Mouse (Mus musculus) limb, embryonic 13.5 days (tissue): ENCODE data around the gene Srrm1. TPM values are rescaled to one million over a fixed set of nuclear protein-coding genes. Genes with fewer than 3 reads are reported as not detected.
"Not testable (repeated sequence)": the region's sequence is repeated elsewhere in the genome, so short reads cannot be mapped to it uniquely, and the experiment has no call there.

Source experiments
- ATAC-seq: fragments of 200-750 bp; cut with Nextera tagmentation; 2 replicates; pipeline ENCODE4 v1.8.0; 2017; ENCODE audit warnings: low read depth, moderate number of reproducible peaks, moderate TSS enrichment; ENCODE audit not compliant: low FRiP score
- H3K27ac ChIP-seq: fragments of 300-500 bp; sonication (generic); 2 replicates; pipeline ENCODE4 v1.5.1; 2015; ENCODE audit warnings: inconsistent platforms, mild to moderate bottlenecking, moderate library complexity
- H3K27me3 ChIP-seq: fragments of 300-500 bp; sonication (generic); 2 replicates; pipeline ENCODE4 v1.6.1; 2015; ENCODE audit warnings: mild to moderate bottlenecking, inconsistent platforms
- H3K36me3 ChIP-seq: fragments of 300-500 bp; sonication (generic); 2 replicates; pipeline ENCODE4 v1.6.1; 2015; ENCODE audit warnings: inconsistent platforms, mild to moderate bottlenecking, moderate library complexity
- H3K4me1 ChIP-seq: fragments of 300-500 bp; sonication (generic); 2 replicates; pipeline ENCODE4 v1.6.1; 2015; ENCODE audit warnings: inconsistent platforms
- H3K4me2 ChIP-seq: fragments of 300-500 bp; sonication (generic); replicated peaks from 2 replicates; pipeline ENCODE4 v1.6.1; 2015; ENCODE audit warnings: inconsistent platforms, mild to moderate bottlenecking, moderate library complexity
- H3K4me3 ChIP-seq: fragments of 300-500 bp; sonication (generic); 2 replicates; pipeline ENCODE4 v1.5.1; 2015; ENCODE audit warnings: moderate library complexity, mild to moderate bottlenecking, inconsistent platforms
- H3K9ac ChIP-seq: fragments of 300-500 bp; sonication (generic); 2 replicates; pipeline ENCODE4 v1.6.1; 2015; ENCODE audit warnings: mild to moderate bottlenecking, inconsistent platforms
- H3K9me3 ChIP-seq: fragments of 300-500 bp; sonication (generic); 2 replicates; pipeline ENCODE4 v1.6.1; 2016; ENCODE audit warnings: inconsistent platforms
- WGBS: fragments of 180-500 bp; shearing (Covaris S2); methylation state at CpG from one replicate; pipeline ENCODE4 v1.1.7; 2015; 5-methylcytosine and 5-hydroxymethylcytosine counted together
- polyA plus RNA-seq: library from polyadenylated mRNA; unstranded; fragments of >200 nt; fragmentation: Nextera tagmentation; extraction: Ambion mirVana; gene quantifications from 2 replicates; pipeline ENCODE4 v1.2.1, GENCODE M21; 2015

The Srrm1 gene
- polyA plus RNA-seq, 1 experiment from 2014 or later = 295 TPM

DNA sequence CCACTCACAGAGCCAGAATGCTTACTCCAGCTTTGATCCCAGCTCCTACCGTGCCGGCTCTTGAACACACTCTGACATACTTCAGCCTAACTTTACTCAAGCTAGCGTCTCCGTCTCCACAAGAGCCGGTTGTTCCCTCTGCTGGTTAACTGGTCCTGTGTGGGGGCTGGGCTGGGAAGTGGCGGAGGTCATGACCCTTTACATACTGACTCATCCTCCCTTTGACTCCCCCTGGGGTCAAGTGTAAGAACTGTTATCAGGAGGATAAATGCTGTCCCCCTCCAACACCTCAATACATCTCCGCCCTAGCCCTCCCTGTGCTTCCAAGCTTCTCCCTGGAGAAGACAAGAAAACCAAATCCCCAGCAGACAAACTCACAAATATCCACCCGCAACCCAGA, 28.2 kb upstream of the Srrm1 start:
- H3K36me3 ChIP-seq = no peaks in the 10 kb centered on the region
- no peak overlapping the region for H3K4me2 ChIP-seq
- H3K9ac ChIP-seq = no peak overlapping the region
- no peaks in the 10 kb centered on the region for H3K9me3 ChIP-seq
- H3K27me3 ChIP-seq = no peaks in the 10 kb centered on the region
- 44% methylated on average over 8 of the region's 8 CpGs for WGBS
- no peak overlapping the region for H3K27ac ChIP-seq
- ATAC-seq = no peak
- H3K4me1 ChIP-seq = peaks cover 15% of the 10 kb centered on the region
- no peak overlapping the region for H3K4me3 ChIP-seq

DNA sequence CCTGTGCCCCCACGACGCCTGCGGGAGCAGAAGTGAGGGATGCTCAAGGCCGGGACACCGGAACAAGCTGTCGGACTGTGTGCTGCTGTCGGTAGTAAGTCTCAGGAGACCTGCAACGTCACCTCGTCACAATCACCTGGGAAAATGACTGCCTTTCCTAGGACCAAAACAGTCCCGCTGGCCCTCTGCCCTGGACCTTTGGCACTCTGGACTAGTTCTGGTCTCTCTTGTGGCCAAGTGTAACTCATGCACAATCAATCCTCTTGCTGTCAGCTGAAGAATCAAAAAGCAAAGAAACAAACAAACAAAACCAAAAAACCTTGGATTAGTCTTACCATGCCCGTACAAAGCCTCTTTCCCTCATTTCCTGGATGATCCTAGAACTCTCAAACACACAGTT, 24.1 kb upstream of the Srrm1 start:
- Histone ChIP-seq H3K27me3 (no peaks in the 10 kb centered on the region), H3K9ac (no peak overlapping the region), H3K4me2 (no peak overlapping the region), H3K9me3 (peaks cover 4% of the 10 kb centered on the region; the same call in 1 of the 2 replicates), H3K4me3 (no peak overlapping the region), H3K4me1 (no peaks in the 10 kb centered on the region), H3K36me3 (0 out of 2 replicates have a peak, but pooled peaks cover 4% of the 10 kb centered on the region), H3K27ac (no peak overlapping the region)
- no peak for ATAC-seq
- WGBS = 80% methylated on average over 11 of the region's 11 CpGs

DNA sequence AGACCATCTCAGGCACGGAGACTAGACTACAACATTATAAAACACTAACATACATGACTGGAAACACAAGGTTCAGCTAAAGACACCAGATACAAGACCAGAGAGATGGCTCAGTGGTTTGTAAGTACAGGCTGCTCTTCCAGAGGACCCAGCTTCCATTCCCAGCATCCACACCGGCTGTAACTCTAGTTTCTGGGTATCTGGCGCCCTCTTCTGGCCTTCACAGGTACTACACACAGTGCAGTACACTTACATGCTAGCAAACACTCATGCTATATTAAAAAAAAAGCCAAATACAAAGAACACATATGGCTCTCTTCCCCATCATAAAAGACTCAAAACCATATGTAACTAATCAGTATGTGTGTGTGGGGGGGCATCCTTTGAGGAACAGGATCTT, 22.3 kb upstream of the Srrm1 start:
- no peak for ATAC-seq
- Histone ChIP-seq H3K9me3 (peaks cover 4% of the 10 kb centered on the region; the same call in 1 of the 2 replicates), H3K36me3 (0 out of 2 replicates have a peak, but pooled peaks cover 4% of the 10 kb centered on the region), H3K4me1 (no peaks in the 10 kb centered on the region), H3K27me3 (no peaks in the 10 kb centered on the region), H3K9ac (no peak overlapping the region), H3K27ac (no peak overlapping the region), H3K4me3 (no peak overlapping the region), H3K4me2 (no peak overlapping the region)
- 63% methylated on average over 3 of the region's 3 CpGs for WGBS

DNA sequence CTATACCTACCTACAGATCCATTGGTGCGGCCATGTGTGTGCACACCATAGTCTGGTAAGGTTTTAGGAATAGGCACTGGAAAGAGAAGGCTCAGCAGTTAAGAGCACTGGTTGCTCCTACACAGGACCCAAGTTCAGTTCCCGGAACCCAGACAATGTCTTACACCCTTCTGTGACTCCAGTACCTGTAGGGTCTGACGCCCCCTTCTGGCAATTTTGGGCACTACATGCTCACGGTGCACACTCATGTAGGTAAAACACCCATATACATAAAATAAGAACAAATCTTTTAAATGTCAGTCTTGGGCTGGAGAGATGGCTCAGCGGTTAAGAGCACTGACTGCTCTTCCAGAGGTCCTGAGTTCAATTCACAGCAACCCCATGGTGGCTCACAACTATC, 20.2 kb upstream of the Srrm1 start:
- H3K4me3 ChIP-seq = no peak overlapping the region
- H3K9me3 ChIP-seq = peaks cover 4% of the 10 kb centered on the region; the same call in 1 of the 2 replicates
- H3K36me3 ChIP-seq = 0 out of 2 replicates have a peak, but pooled peaks cover 4% of the 10 kb centered on the region
- no peak overlapping the region for H3K9ac ChIP-seq
- no peaks in the 10 kb centered on the region for H3K4me1 ChIP-seq
- no peaks in the 10 kb centered on the region for H3K27me3 ChIP-seq
- WGBS = 82% methylated on average over 5 of the region's 5 CpGs
- ATAC-seq = no peak
- no peak overlapping the region for H3K27ac ChIP-seq
- H3K4me2 ChIP-seq = no peak overlapping the region

DNA sequence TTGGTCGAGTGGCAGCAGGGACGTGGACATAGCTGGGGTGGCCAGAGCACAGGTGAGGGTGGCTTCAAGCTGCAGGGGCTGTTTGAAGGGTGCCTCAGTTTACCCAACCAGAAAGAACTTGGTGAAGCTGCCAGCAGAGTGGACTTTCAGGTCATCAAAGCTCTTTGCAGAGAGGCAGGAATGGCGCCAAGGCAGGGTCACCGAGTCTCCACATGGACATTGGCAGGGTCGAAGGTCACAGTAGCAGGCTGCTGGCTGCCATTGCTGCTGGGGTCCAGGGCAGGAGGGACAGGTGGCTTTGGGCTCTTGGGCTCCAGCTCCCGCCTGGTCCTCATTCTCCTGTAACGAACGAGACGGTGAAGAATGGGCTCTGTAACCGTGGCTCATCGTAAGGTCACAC, 17.3 kb upstream of the Srrm1 start:
- ATAC-seq = no peak
- 73% methylated on average over 11 of the region's 11 CpGs for WGBS

DNA sequence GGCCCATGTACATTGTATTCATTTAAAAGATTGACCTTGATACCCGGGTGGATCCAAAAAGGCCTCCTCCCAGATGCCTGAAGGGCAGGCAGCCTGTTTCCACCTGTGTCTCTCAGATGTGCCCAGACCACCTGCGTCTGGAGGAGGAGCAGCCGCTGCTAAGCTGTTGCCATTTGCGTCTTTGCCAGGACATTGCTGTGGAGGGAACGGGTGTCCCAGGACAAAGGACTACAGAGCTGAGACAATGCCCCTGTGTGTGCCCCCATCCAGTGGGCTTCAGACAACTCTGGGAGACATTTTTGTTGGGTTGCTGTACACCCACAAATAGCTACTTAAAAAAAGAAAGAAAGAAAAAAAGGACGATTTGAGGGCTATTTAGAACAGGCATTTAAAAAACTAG, 9.7 kb upstream of the Srrm1 start:
- no peaks in the 10 kb centered on the region for H3K27me3 ChIP-seq
- H3K36me3 ChIP-seq = no peaks in the 10 kb centered on the region
- H3K4me2 ChIP-seq = no peak overlapping the region
- no peak for ATAC-seq
- H3K9ac ChIP-seq = no peak overlapping the region
- no peaks in the 10 kb centered on the region for H3K4me1 ChIP-seq
- H3K4me3 ChIP-seq = no peak overlapping the region
- H3K27ac ChIP-seq = no peak overlapping the region
- 33% methylated on average over 6 of the region's 6 CpGs for WGBS
- no peaks in the 10 kb centered on the region for H3K9me3 ChIP-seq

More for the DNA sequence above, 17.3 kb upstream of the Srrm1 start:
- Histone ChIP-seq H3K9me3 (no peaks in the 10 kb centered on the region), H3K4me1 (no peaks in the 10 kb centered on the region), H3K36me3 (no peaks in the 10 kb centered on the region), H3K27me3 (no peaks in the 10 kb centered on the region), H3K9ac (no peak overlapping the region), H3K4me2 (no peak overlapping the region), H3K27ac (no peak overlapping the region), H3K4me3 (no peak overlapping the region)

DNA sequence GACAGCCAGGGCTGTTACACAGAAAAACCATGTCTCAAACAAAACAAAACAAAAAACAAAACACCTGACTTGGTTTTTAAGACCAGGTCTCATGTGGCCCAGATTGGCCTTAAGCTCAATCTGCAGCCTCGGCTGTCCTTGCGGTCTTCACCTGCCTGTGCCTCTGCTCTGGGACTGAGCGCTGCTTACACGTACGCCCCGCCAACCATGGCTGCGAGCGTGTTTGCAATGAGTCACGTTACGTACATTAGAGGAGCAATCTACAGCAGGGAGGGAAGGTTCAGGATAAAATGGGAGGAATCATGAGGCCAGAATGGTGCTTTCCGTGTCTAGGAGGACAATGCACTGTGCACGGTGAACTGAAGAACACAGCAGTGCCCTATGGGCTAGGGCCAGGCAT, 8.6 kb upstream of the Srrm1 start:
- Histone ChIP-seq H3K4me2 (no peak overlapping the region), H3K4me1 (no peaks in the 10 kb centered on the region), H3K4me3 (no peak overlapping the region), H3K27ac (no peak overlapping the region), H3K36me3 (no peaks in the 10 kb centered on the region), H3K9me3 (no peaks in the 10 kb centered on the region), H3K9ac (no peak overlapping the region), H3K27me3 (no peaks in the 10 kb centered on the region)
- no peak for ATAC-seq
- 88% methylated on average over 12 of the region's 12 CpGs for WGBS

DNA sequence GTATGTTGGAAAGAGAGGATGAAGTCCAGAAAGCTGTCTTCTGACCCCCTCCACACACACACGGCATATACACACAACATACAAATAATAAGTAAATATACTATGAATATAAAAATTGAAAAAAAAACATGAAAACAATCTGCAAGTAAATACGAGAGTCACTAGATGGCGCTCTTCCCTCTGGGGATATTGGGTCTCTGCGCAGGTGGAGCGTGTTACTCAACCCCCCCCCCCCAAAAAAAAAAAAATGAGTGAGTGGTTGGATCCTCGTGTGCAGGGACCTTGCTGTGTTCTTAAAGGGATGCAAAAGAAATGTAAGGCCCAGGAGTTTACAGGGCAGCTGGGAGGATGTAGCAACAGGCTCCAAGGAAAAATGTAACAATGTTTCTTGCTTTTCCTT, 5.6 kb upstream of the Srrm1 start:
- no peak for ATAC-seq
- WGBS = 1% methylated on average over 6 of the region's 6 CpGs
- no peak overlapping the region for H3K4me3 ChIP-seq

DNA sequence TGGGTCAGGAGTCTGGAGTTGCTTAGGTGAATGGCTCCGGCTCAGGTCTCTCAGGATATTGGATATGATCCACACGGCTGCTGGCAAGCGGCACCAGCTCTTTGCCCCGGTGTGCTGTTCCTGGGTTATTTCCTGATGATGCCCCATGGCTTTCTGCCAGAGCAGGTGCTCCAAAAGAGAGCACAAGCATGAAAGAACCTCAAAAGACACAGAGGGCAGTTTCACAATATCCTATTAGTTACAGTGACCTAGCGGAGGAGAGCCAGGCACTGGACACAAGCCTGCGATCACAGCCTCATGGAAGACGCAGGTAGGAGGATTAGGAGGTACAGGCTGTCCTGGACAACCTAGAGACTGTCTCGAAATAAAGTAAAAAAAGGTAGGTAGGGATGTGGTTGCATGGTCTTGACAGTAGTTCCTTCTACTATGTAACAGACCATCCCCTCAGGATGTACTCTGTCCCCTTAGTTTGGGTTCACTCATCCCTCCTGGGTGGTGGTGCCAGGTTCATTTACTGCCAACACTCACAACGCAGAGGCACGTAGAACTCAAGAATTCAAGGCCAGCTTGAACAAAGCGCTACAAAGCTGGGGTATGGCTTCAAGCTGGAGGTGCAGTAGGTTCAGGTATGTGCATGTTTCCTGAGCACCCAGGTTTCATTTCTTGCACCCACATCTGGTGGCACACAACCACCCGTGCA, 4.2 kb upstream of the Srrm1 start:
- Histone ChIP-seq H3K27ac (no peak overlapping the region), H3K9ac (no peak overlapping the region), H3K27me3 (no peaks in the 10 kb centered on the region), H3K4me2 (no peak overlapping the region), H3K4me1 (peaks cover 9% of the 10 kb centered on the region), H3K36me3 (no peaks in the 10 kb centered on the region), H3K9me3 (no peaks in the 10 kb centered on the region), H3K4me3 (no peak overlapping the region)
- 81% methylated on average over 12 of the region's 12 CpGs for WGBS
- no peak for ATAC-seq

More for the DNA sequence above, 5.6 kb upstream of the Srrm1 start:
- H3K4me2 ChIP-seq = no peak overlapping the region
- H3K27ac ChIP-seq = no peak overlapping the region
- H3K9me3 ChIP-seq = no peaks in the 10 kb centered on the region
- H3K27me3 ChIP-seq = no peaks in the 10 kb centered on the region
- no peak overlapping the region for H3K9ac ChIP-seq
- peaks cover 9% of the 10 kb centered on the region for H3K4me1 ChIP-seq
- H3K36me3 ChIP-seq = no peaks in the 10 kb centered on the region

DNA sequence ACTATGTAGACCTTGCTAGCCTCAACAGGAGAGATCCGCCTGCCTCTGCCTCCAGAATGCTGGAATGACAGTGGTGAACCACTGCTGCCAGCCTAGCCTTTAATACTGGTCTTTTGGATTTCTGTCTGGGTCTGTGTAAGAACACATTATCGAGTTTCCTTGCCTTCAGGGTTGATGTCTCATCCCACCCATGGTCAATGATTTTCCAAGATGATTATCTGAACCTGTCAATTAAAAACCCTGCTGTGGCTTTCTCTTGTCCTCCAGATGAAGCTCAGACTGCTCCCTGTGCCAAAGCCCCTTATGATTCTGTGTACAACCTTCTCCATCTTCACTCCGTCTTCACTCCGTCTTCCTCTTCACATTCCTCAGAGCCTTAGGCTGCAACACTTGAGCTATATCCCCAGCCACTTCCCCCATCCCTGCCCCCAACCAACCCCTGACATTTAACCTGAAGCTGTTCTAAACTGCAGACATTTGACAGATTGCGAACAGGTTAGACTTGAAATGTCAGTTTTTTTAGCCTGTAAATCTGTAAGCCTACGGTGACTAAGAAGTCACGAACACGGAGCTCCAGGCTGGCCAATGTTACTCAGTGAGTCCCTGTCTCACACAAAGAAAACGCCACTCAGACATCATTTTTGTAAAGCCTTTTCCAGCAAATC, 2.9 kb upstream of the Srrm1 start:
- no peaks in the 10 kb centered on the region for H3K9me3 ChIP-seq
- no peak for ATAC-seq
- H3K27ac ChIP-seq = no peak overlapping the region
- H3K4me1 ChIP-seq = peaks cover 20% of the 10 kb centered on the region
- H3K4me2 ChIP-seq = no peak overlapping the region
- no peaks in the 10 kb centered on the region for H3K27me3 ChIP-seq
- H3K9ac ChIP-seq = no peak overlapping the region
- no peak overlapping the region for H3K4me3 ChIP-seq
- no peaks in the 10 kb centered on the region for H3K36me3 ChIP-seq
- 74% methylated on average over 9 of the region's 9 CpGs for WGBS

DNA sequence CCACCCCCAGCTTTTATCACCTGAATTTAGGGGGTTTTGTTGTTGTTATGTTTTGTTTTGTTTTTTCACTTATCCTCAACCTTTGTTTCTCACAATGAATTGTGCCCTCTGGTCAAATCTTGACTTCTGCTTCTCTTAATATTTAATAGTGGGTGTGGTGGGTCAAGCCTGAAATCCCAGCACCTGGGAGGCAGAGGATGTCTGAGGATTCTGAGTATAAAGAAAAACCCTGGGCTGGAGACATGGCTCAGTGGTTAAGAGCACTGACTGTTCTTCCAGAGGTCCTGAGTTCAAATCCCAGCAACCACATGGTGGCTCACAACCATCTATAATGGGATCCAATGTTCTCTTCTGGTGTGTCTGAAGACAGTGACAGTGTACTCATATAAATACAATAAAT, 1.6 kb upstream of the Srrm1 start:
- not testable (repeated sequence) for H3K36me3 ChIP-seq, H3K4me2 ChIP-seq, H3K27me3 ChIP-seq, ATAC-seq, H3K9me3 ChIP-seq, H3K4me3 ChIP-seq
- Histone ChIP-seq H3K9ac (peak overlapping the region; percentile 62; the same call in 1 of the 2 replicates), H3K27ac (peak overlapping the region; percentile 95), H3K4me1 (peaks cover 21% of the 10 kb centered on the region)

DNA sequence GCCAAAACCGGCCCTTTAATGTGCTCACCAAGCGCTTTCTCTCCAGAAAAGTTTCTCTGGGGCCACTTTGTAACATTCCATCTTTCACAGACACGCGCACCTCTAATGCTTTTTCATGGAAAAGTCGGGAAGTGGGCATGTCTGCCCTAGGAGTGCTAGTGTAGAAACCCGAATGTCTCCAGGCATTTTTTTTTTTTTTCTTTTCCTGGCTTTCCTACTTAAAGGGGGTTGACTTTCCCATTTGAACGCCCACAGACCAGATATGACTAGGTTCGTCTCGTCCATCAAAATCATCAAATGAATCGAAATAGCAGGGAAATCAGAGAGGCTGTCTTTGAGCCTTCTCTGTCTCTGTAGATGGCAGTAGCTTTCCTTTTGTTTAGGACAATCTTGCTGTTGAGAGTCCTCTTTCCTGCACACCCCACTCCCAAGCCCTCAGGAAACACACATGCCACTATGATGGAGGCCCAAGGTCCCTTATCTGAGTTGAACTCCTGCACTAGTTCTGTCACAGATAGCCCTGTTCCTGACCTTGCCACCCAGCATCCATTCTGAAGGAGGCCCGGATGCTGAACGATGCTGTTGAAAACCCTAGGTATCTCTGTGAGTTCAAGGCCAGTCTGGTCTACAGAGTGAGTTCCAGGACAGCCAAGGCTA, 801 bp upstream of the Srrm1 start:
- 16% methylated on average over 12 of the region's 12 CpGs for WGBS
- Histone ChIP-seq H3K27me3 (no peaks in the 10 kb centered on the region), H3K9ac (peak overlapping the region; percentile 62), H3K4me2 (peak overlapping the region; percentile 65), H3K4me3 (peak overlapping the region; percentile 98), H3K36me3 (peaks cover 10% of the 10 kb centered on the region), H3K9me3 (0 out of 2 replicates have a peak, but pooled peaks cover 4% of the 10 kb centered on the region), H3K4me1 (peaks cover 21% of the 10 kb centered on the region), H3K27ac (peak overlapping the region; percentile 95)
- ATAC-seq = no peak; the same call in none of the 2 replicates
